Mouse (Mus musculus) limb, embryonic 11.5 days (tissue): ENCODE measurements around the gene Foxj2. TPM values are rescaled to one million over a fixed set of nuclear protein-coding genes. Genes with fewer than 3 reads are reported as not detected.

ENCODE experiments used
- ATAC-seq: fragments of 200-750 bp; cut with Nextera tagmentation; 2 replicates; pipeline ENCODE4 v1.8.0; 2017; ENCODE audit warnings: low read depth; ENCODE audit not compliant: insufficient number of reproducible peaks, low FRiP score, low TSS enrichment
- DNase-seq: peaks from one replicate; pipeline ENCODE4 v3.0.0-alpha.2; 2015; ENCODE audit warnings: low spot score
- H3K27ac ChIP-seq: fragments of 300-500 bp; sonication (generic); replicated peaks from 2 replicates; pipeline ENCODE4 v1.5.1; 2014; ENCODE audit warnings: low read depth, mild to moderate bottlenecking, low read length
- H3K27me3 ChIP-seq: fragments of 300-500 bp; sonication (generic); 2 replicates; pipeline ENCODE4 v1.6.1; 2014; ENCODE audit warnings: mild to moderate bottlenecking, low read length, mixed read lengths; ENCODE audit not compliant: control insufficient read depth, insufficient read depth
- H3K36me3 ChIP-seq: fragments of 300-500 bp; sonication (generic); 2 replicates; pipeline ENCODE4 v1.6.1; 2014; ENCODE audit warnings: mild to moderate bottlenecking, low read length, moderate library complexity, mixed read lengths; ENCODE audit not compliant: control insufficient read depth, insufficient read depth
- H3K4me1 ChIP-seq: fragments of 300-500 bp; sonication (generic); 2 replicates; pipeline ENCODE4 v1.6.1; 2014; ENCODE audit warnings: low read length, mixed read lengths; ENCODE audit not compliant: control insufficient read depth, insufficient read depth
- H3K4me2 ChIP-seq: fragments of 300-500 bp; sonication (generic); 2 replicates; pipeline ENCODE4 v1.6.1; 2014; ENCODE audit warnings: low read depth, mild to moderate bottlenecking, moderate library complexity; ENCODE audit not compliant: severe bottlenecking
- H3K4me3 ChIP-seq: fragments of 300-500 bp; sonication (generic); 2 replicates; pipeline ENCODE4 v1.5.1; 2014; ENCODE audit warnings: low read depth, low read length
- H3K9ac ChIP-seq: fragments of 300-500 bp; sonication (generic); 2 replicates; pipeline ENCODE4 v1.6.1; 2014; ENCODE audit warnings: mild to moderate bottlenecking, low read length
- H3K9me3 ChIP-seq: fragments of 300-500 bp; sonication (generic); 2 replicates; pipeline ENCODE4 v1.6.1; 2016; ENCODE audit warnings: low read length; ENCODE audit not compliant: control insufficient read depth
- WGBS: fragments of 180-500 bp; shearing (Covaris S2); extraction: QIAGEN DNeasy Blood & Tissue Kit; methylation state at CpG from one replicate; pipeline ENCODE4 v1.1.7; 2014; 5-methylcytosine and 5-hydroxymethylcytosine counted together
- polyA plus RNA-seq: library from polyadenylated mRNA; unstranded; fragments of >200 nt; fragmentation: Nextera tagmentation; extraction: Ambion mirVana; gene quantifications from 2 replicates; pipeline ENCODE4 v1.2.1, GENCODE M21; 2014

Gene Foxj2
- polyA plus RNA-seq, 1 experiment from 2014 or later: 3.9 TPM

DNA sequence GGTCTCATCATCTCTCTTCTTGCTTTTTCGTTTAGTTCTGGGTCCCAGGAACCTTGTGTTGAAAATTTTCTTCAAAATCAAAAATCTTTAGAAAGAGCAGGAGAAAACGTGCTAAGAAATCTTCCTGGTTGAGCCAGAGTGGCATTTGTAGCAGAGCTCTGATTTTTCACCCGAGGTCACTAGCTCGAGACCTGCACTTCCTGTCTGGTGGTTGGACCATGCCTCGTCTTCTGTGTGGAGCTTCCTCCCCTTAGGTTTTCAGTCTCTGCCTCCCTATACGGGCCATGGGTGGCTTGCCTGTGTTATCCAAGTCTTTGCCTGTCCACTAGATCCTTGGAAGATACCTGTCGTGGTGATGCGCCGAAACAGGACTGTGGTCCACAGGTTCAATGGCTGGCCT is 2.1 kb downstream of the Foxj2 start:
- no peak overlapping the region for H3K4me3 ChIP-seq
- no peaks in the 10 kb centered on the region; the same call in 1 of the 2 replicates for H3K36me3 ChIP-seq
- H3K9ac ChIP-seq: no peak overlapping the region
- H3K27me3 ChIP-seq: no peaks in the 10 kb centered on the region
- 77% methylated on average over 9 of the region's 9 CpGs for WGBS
- no peaks in the 10 kb centered on the region for H3K9me3 ChIP-seq
- no peak overlapping the region for H3K4me2 ChIP-seq
- H3K27ac ChIP-seq: no peak overlapping the region
- DNase-seq (no peak), ATAC-seq (no peak)
- peaks cover 12% of the 10 kb centered on the region for H3K4me1 ChIP-seq

DNA sequence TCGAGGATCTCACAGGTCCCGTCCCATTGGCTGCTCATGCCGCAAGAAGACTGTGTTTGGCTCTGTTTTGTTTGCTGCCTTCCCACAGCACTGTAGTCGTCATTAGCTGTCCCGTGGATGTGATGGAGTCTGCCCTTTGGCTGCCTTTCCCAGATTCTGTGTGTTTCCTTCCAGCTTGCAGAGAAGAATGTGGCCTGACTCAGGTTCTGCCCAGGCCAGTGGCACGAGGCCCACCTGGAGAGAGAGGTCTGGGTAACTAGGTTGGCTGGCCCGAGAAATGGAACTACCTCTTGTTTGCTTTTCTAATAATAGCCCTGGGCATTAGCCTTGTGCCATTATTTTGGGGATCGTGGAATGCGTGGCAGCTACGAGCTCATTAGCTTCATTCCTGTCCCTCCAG is 4.4 kb downstream of the Foxj2 start:
- Histone ChIP-seq H3K4me1 (peaks cover 12% of the 10 kb centered on the region), H3K9me3 (no peaks in the 10 kb centered on the region), H3K27me3 (no peaks in the 10 kb centered on the region), H3K4me2 (no peak overlapping the region), H3K27ac (no peak overlapping the region), H3K36me3 (no peaks in the 10 kb centered on the region; the same call in 1 of the 2 replicates), H3K9ac (no peak overlapping the region), H3K4me3 (no peak overlapping the region)
- DNase-seq (no peak), ATAC-seq (no peak)
- WGBS: 73% methylated on average over 10 of the region's 10 CpGs

DNA sequence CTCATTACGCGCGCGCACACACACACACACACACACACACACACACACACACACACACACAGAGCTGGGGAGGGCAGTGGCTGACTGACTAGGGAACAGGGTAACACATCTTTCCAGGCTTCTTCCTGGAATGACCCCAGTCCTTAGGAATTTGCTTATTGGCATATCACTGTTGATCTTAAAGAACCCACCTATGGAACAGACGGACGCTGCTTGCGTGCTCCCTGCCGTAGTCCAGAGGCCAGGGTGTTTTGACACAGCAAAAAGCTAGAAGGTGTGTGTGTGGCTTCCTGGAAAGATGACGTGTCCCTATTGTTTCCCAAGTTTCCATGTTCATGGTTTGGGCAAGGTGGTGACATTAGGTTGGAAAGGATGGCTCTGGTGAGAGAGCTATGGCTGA is 5.5 kb downstream of the Foxj2 start:
- peaks cover 12% of the 10 kb centered on the region for H3K4me1 ChIP-seq
- peak overlapping the region; percentile 72; the same call in 1 of the 2 replicates for H3K4me2 ChIP-seq
- H3K27ac ChIP-seq: no peak overlapping the region
- no peak overlapping the region for H3K4me3 ChIP-seq
- DNase-seq (no peak), ATAC-seq (no peak)
- no peak overlapping the region for H3K9ac ChIP-seq
- no peaks in the 10 kb centered on the region; the same call in 1 of the 2 replicates for H3K36me3 ChIP-seq
- H3K9me3 ChIP-seq: no peaks in the 10 kb centered on the region
- no peaks in the 10 kb centered on the region for H3K27me3 ChIP-seq
- WGBS: 94% methylated on average over 8 of the region's 9 CpGs

DNA sequence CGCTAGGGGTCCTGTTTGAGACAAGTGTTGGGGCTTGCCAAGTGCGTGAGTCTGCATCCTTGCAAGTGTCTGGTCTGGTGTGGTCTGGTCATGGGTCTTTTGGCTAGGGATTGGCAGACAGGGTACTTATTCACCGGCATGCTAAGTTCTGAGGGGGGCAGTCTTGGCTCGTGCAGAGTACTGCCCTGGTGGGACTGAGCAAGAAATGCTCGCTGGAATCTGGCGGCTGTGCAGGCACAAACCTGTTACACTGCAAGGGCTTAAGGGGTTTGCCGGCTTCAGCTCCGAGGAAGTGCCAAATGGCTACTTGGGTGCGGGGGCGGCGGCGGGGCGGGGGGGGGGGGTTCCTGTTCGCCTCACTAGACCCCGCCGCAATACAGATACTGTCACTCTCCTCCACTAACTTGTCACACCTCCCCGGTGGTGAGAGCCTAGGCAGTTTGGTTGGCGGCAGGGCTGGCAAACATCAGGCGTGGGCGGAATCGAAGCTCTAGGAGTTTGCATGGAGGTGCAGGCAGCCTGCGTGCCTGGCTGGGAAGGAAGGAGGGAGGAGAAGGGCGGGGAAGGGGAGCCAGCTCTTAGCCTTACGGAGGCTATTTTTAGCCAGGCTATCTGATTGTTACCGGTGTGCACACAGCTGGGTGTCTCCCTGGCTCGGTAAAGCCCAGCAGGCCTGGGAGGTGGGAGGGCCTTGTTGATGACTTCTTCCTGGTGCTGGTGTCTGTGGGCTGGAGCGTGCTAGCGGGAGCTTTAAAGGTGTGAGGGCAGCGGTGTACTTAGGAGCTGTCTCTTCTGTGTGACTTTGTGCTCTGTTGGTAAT is 6.4 kb downstream of the Foxj2 start:
- Histone ChIP-seq H3K4me2 (peak overlapping the region; percentile 72), H3K9me3 (no peaks in the 10 kb centered on the region), H3K9ac (peak overlapping the region; percentile 2), H3K4me1 (peaks cover 5% of the 10 kb centered on the region), H3K27me3 (no peaks in the 10 kb centered on the region), H3K36me3 (no peaks in the 10 kb centered on the region; the same call in 1 of the 2 replicates), H3K4me3 (peak overlapping the region; percentile 24), H3K27ac (0 out of 2 replicates have a peak overlapping the region, but pooled peaks have one; percentile 2)
- ATAC-seq (peak; percentile 47; the same call in 1 of the 2 replicates), DNase-seq (peak; percentile 66)
- WGBS: 2% methylated on average over 29 of the region's 29 CpGs

DNA sequence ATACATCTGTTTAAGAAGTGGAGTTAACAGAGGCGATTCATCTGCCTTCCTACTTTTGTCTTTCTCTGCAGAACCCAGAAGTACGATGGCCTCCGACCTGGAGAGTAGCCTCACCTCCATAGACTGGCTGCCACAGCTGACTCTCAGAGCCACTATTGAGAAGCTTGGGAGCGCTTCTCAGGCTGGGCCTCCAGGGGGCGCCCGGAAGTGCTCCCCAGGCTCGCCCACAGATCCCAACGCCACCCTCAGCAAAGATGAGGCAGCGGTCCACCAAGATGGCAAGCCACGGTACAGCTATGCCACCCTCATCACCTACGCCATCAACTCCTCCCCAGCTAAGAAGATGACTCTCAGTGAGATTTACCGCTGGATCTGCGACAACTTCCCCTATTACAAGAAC is 8.4 kb downstream of the Foxj2 start:
- Histone ChIP-seq H3K4me3 (no peak overlapping the region), H3K4me1 (peaks cover 4% of the 10 kb centered on the region; the same call in 1 of the 2 replicates)
- peak; percentile 47 for DNase-seq

DNA sequence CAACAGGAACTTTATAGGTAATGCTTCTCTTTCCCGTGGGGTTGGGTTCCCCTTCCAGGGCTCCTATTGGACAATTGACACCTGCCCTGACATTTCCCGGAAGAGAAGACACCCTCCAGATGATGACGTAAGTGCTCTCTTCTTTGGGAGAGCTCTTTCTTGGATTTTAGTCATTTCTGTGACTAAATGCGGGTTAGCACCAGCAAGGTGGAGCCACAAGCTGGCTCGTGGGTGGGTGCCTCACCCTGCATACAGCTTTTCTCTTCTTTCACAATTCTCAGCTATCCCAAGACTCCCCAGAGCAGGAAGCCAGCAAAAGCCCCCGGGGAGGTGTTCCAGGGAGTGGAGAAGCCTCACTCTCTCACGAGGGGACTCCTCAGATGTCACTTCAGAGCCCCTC is 13.2 kb downstream of the Foxj2 start:
- Histone ChIP-seq H3K4me2 (no peak overlapping the region), H3K9me3 (no peaks in the 10 kb centered on the region), H3K27me3 (no peaks in the 10 kb centered on the region), H3K9ac (no peak overlapping the region), H3K4me1 (no peaks in the 10 kb centered on the region), H3K36me3 (peaks cover 6% of the 10 kb centered on the region), H3K4me3 (no peak overlapping the region), H3K27ac (no peak overlapping the region)
- WGBS: 87% methylated on average over 7 of the region's 7 CpGs
- no peak for DNase-seq
- ATAC-seq: no peak

More for the DNA sequence above, 8.4 kb downstream of the Foxj2 start:
- whole genome bisulfite sequencing: 44% methylated on average over 13 of the region's 13 CpGs
- Histone ChIP-seq H3K27ac (no peak overlapping the region), H3K9me3 (no peaks in the 10 kb centered on the region), H3K4me2 (no peak overlapping the region), H3K9ac (no peak overlapping the region), H3K27me3 (no peaks in the 10 kb centered on the region), H3K36me3 (no peaks in the 10 kb centered on the region; the same call in 1 of the 2 replicates)
- ATAC-seq: no peak

DNA sequence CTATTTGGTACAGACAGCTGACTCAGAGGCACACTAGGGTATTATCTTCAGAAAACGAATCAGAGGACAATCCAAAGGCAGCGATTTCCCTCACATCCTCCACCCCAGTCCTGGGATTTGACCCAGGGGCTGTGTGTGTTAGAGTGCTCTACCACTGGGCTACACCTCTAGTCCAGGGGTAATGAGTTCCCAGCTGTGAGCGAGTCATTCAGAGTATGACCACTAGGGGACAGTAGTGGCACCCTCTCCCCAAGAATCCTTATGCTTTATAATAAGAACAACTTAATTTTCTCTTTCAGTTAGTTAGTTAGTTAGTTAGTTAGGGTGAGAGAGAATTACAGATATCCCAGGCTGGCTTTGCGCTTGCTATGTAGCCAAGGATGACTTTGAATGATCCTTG is 14.7 kb downstream of the Foxj2 start:
- no peak overlapping the region for H3K4me3 ChIP-seq
- H3K27ac ChIP-seq: no peak overlapping the region
- no peak overlapping the region for H3K4me2 ChIP-seq
- peaks cover 10% of the 10 kb centered on the region for H3K36me3 ChIP-seq
- H3K9me3 ChIP-seq: no peaks in the 10 kb centered on the region
- H3K4me1 ChIP-seq: no peaks in the 10 kb centered on the region
- 72% methylated on average over 4 of the region's 4 CpGs for WGBS
- no peak overlapping the region for H3K9ac ChIP-seq
- ATAC-seq (no peak), DNase-seq (peak; percentile 42)
- H3K27me3 ChIP-seq: no peaks in the 10 kb centered on the region

DNA sequence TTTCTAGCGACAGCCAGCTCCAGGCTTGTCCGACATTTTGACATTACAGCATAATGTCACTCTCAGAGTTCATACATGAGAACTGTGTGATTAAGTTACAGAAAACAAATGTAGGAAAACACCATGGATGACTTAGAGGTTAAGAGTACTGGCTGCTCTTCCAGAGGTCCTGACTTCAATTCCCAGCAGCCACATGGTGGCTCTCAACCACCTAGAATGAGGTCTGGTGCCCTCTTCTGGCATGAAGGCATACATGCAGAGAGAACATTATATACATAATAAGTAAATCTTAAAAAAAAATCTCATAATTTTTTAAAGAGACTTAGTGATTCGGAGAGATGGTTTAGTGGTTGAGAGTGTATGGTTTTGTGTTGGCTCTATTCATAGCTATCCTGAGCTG is 17.3 kb downstream of the Foxj2 start:
- WGBS: 94% methylated on average over 3 of the region's 3 CpGs
- H3K36me3 ChIP-seq: peaks cover 14% of the 10 kb centered on the region
- no peak overlapping the region for H3K4me3 ChIP-seq
- no peak for DNase-seq
- H3K27me3 ChIP-seq: no peaks in the 10 kb centered on the region
- H3K4me2 ChIP-seq: no peak overlapping the region
- H3K27ac ChIP-seq: no peak overlapping the region
- no peak overlapping the region for H3K9ac ChIP-seq
- H3K4me1 ChIP-seq: no peaks in the 10 kb centered on the region
- H3K9me3 ChIP-seq: no peaks in the 10 kb centered on the region
- ATAC-seq: no peak
